Mouse (Mus musculus) T-helper 2 cell (primary cell): ENCODE measurements around the gene Gm572.

Experiments
- in situ Hi-C: fragments of 300-600 bp; cut with MboI, MseI; formaldehyde crosslinking; loops from one replicate; pipeline ENCODE4 v1.15.1; 2025; ENCODE audit warnings: high pct_unique_total_duplicates

The Gm572 gene

GRCm38 (mm10) chr4:148623609-148624008, 19.5 kb upstream of the Gm572 start:
- in situ Hi-C loops: loop anchor here (25.0 kb wide), 1 partner anchor 461 kb away; the partner anchor contains the start of genes Fbxo2, Fbxo44 and Fbxo6

DNA sequence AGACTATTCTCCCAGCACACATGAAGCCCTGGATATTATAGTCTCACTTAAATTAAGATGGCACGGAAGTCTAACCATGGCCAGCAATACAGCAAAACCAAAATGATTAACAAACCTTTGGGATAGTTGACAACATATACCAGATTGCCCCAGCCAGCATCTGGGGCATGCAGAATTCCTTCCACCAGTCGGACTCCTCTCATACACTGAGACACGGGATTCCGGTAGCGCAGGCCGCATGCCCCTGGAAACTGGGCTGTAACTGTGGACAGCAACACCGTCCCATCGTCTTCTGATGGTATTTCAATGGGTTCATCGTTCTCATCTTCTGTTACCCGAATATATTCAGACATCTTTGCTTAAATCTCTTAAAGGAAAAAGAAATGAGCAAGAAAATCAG, 18.1 kb upstream of the Gm572 start:
- in situ Hi-C loops: no loop called here

DNA sequence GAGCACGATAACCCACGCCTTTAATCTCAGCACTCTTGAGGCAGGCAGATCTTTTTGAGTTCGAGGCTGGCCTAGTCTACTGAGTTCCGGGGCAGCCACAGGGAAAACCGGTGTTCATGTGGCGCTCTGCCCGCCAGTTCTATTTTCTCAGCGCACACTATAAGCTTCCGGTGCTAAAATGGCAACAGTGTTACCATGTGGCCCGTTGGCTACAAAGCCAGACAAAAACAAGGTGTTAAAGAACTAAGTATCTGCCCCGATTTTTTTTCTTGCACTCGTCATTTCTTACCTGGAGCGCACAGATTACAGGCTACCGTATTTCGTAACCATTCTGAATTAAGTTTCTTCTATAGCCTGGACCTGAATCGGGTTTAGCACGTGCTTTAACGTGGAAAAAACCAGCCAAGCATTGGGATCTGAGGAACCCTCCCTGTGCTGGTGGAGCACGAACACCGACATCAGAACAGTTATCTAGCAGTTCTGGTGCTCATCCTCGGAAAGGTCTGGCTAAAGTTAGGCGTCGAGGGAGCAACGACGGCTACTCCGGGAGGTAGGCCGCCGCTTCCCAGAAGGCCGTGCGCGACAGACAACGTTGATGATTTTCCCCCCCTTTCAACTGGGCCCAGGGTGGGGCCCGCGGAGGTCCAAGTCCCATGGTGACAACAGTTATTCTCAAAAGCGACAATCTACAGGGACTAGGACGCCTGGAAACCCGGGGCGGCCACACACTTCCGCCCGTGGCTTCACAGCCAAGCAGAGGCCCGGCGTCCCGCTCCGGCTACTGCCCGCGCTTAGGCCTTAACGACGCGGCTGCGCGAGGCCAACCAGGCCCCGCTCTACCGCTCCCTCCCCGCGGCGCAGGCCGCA, 17.1 kb upstream of the Gm572 start:
- in situ Hi-C loops: no loop called here

GRCm38 (mm10) chr4:148626623-148627185, 16.4 kb upstream of the Gm572 start, which contains the start of gene Tardbp:
TSS of gene Tardbp (minus strand) at chr4:148627019.
- in situ Hi-C loops: no loop called here

DNA sequence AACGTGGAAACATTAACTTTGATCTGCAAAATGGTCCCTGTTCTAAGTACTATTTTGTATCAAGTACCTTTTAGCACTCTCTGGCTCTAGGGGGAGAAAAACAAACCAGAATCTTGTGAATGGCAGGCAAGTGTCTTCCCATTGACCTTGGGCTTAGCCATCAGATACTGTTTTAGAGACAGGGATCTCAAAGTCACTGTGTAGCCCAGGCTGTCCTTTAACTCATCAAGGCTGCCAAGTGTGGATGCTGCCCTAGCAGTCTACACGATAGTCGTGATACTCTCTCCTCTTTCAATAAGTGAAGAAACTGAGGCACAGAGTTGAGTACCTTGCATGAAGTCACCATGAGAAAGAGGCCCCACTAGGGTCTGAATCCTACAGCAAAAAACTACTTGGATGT, 15.9 kb upstream of the Gm572 start:
- in situ Hi-C loops: no loop called here

- in situ Hi-C loops: no loop called here
Observed at GRCm38 (mm10) chr4:148632013-148632692, 11.0 kb upstream of the Gm572 start.

DNA sequence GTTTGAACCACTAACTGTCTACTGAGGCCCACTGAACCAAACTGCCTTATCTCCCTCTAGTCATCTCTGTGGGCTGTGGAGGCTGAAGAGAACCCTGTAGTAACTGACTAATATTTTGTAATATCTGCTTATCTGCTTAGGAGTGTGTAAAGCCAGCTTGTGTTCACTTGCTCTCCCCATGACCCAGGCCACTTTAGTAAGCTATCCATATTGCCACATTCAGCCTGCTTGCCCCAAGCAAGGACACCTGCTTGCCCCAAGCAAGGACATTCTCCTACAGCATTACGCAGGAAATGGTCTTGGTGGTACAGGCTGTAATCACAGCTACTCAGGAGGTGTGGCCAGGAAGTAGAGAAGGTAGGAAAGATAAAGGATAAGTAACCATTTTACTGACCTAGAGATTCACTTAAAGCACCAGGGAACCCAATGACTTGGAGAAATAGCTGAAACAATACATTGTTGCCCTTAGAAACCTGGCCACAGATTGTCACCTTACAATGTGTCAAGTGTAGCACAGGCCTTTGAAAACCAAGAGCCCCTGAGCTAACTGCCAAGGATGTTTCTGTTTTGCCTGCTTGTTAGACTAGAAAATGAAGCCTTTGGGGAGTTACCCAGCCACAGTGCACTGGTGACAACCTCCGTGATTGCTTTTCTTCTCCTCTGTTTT, 9.6 kb upstream of the Gm572 start:
- in situ Hi-C loops: no loop called here

DNA sequence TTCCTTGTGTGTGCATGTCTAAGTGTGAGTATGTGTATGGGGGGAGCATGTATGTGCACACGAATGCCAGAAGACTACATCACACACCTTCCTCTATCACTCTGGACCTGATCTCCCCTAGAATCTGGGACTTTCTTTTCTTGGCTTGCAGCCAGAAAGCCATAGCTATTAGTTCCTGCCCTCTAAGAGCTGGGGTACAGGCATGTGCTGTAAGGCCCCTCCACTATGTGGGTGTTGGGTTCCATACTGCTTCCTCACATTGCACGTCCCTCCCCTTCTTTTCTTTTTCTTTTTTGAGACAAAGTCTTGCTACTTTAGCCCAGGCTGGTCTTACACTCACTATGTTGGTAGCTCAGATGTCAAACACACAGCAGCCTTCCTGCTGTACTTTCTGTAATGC, 7.8 kb upstream of the Gm572 start:
- in situ Hi-C loops: no loop called here

GRCm38 (mm10) chr4:148638302-148638701, 4.8 kb upstream of the Gm572 start:
- in situ Hi-C loops: no loop called here

DNA sequence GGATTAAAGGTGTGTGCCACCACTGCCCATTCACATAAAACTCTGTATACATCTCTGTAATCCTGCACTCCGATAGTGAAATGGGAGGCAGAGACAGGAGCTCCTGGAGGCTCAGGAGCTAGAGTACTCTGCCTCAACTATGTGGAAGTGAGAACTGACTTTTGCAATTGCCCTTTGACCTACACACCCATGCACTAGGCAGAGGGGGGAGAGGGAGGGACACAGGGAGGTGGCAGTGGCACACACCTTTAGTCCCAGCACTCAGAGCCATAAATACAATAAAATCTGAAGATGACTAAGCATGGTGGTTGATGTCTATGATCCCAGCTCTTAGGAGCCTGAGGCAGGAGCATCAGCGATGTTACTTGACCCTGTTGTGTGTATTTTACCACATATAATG, 3.7 kb upstream of the Gm572 start:
- in situ Hi-C loops: no loop called here

DNA sequence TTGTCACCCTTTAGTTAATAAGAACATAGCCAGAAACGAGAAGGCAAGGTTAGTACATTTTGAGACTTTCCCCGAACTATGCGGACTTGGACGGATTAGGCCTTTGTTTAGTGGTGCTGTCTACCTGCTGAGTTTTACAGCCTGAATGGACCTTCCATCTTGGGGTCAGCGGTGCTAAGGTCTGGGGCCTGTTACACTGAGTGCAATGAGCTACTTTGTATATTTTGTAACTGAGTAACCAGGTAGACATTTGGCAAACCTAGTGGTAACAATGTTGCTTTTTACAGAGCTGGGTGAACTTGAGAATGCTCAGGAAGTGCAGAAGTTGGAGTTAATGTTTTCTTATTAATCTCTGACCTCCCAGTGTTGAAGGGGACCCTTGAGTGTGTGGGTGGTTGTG, 2.0 kb upstream of the Gm572 start:
- in situ Hi-C loops: no loop called here

DNA sequence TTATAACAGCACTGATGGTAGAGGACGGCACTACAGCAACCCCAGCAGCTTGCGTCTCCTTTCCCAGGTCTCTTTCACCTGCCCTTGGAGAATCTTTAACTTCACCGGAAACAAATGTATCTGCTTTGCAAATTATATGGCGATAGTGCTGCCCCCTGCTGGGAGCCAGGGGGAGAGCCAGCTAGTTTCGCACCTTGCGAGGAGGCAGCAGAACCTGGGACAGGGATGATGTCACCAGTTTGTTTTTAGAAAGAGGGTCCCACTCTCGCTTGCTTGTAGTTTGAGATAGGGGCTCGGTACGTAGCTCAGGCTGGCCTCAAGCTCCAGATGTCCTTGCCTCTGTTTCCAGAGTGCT, 1.0 kb downstream of the Gm572 start:
- in situ Hi-C loops: no loop called here

GRCm38 (mm10) chr4:148644926-148645325, 1.8 kb downstream of the Gm572 start:
- in situ Hi-C loops: no loop called here

DNA sequence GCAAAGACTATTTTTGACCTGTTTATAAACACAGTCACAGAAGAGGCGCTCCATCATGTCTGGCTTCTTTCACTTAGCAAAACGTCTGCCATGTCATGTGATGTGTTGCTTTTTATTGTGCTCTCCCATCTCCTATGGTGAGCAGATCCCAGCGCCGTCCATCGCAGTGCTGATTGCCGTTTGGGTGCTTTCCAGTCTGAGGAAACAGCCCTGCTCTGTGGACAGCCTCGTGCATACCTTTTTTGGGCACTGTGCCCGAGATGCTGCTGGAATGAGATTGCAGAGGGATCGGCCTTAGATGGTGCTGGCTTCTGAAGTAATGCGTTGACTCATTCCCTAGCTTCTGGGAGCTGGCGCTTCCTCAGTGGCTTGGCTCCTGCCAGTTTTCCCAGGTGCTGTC, 3.5 kb downstream of the Gm572 start:
- in situ Hi-C loops: no loop called here

- in situ Hi-C loops: no loop called here
Observed at GRCm38 (mm10) chr4:148649309-148649708, 6.2 kb downstream of the Gm572 start.

DNA sequence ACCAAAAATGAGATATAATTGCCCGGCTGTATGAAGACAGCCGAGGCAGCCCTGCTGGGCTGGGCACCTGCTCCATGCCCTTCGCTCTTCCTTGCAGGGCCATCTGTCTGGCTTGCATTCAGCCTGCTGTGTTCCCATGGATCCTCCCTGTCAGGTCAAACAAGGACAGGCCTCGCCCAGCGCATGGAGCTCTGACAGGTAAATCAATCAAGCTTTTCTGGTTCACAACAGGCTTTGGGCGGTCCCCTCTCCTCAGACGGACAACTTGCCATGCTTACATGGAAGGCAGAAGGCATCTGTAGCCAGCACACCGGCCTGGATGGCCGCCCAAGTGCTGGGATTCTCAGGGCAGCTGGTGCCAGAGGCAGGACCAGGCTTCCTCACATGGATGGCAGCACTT, 7.9 kb downstream of the Gm572 start:
- in situ Hi-C loops: no loop called here

GRCm38 (mm10) chr4:148654701-148655398, 11.7 kb downstream of the Gm572 start:
- in situ Hi-C loops: no loop called here

- in situ Hi-C loops: no loop called here
Observed at GRCm38 (mm10) chr4:148656691-148657258, 13.7 kb downstream of the Gm572 start.

DNA sequence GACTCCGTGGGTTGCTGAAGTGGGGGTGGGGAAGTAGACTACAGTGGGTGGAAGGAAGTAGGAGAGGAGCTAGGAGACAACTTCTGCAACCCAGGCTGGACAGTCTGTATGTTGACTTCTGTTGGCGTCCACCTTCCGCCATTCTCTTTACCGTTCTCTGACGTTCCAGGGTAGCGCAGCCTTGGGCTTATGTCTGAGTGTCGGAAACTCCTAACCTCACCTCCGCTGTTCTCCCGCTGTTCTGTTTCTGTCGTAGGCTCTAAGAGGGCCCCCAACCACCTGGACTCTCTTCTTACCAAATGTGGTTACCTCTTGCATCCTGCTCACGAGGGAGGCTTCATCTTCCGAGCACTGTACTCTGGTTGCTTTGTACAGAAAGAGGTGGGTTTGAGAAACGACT, 14.7 kb downstream of the Gm572 start:
- in situ Hi-C loops: no loop called here

DNA sequence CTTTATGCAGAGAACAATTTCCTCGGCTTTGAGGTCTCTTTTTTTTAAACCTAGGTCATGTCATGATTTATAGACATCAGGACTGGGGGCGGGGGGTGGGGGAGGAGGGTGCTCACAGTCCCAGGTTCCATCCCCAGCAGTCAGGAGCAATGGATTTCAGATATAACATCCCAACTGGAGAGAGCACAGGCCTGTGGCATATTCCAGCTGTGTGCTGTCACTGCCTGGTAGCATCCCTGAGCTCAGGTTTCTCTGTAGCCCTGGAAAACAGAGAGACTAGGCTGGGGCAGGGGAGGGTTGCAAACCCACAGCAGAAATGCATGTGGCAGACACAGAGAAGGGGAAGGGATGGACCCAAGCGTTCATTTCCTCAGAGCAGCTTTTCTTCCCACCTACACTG, 17.1 kb downstream of the Gm572 start:
- in situ Hi-C loops: no loop called here
